Mouse (Mus musculus) thymus, adult 2 months (tissue): ENCODE measurements around the gene Ppp1r1b. TPM values are rescaled to one million over a fixed set of nuclear protein-coding genes. Genes with fewer than 3 reads are reported as not detected.

Experiments used
- DNase-seq: peaks from one replicate; pipeline ENCODE4 v3.0.0; 2021
- H3K27ac ChIP-seq: fragments of 200-500 bp; 2 replicates; pipeline ENCODE4 v1.5.1; 2012; ENCODE audit warnings: low read length, control low read depth; ENCODE audit not compliant: control insufficient read depth, insufficient read depth
- H3K27me3 ChIP-seq: fragments of 200-500 bp; 2 replicates; pipeline ENCODE4 v1.6.1; 2012; ENCODE audit warnings: mild to moderate bottlenecking, low read length, moderate library complexity, mixed read lengths; ENCODE audit not compliant: control insufficient read depth, insufficient read depth
- H3K36me3 ChIP-seq: fragments of 200-500 bp; 2 replicates; pipeline ENCODE4 v1.6.1; 2012; ENCODE audit warnings: mild to moderate bottlenecking, low read length, moderate library complexity; ENCODE audit not compliant: control insufficient read depth, insufficient read depth
- H3K4me1 ChIP-seq: fragments of 200-500 bp; replicated peaks from 2 replicates; pipeline ENCODE4 v1.6.1; 2012; ENCODE audit warnings: low read length; ENCODE audit not compliant: control insufficient read depth, insufficient read depth
- H3K4me3 ChIP-seq: fragments of 200-500 bp; 2 replicates; pipeline ENCODE4 v1.5.1; 2012; ENCODE audit warnings: mild to moderate bottlenecking, low read length, control low read depth, moderate library complexity; ENCODE audit not compliant: control insufficient read depth, insufficient read depth
- CTCF ChIP-seq: fragments of 200-500 bp; IDR thresholded peaks from 2 replicates; pipeline ENCODE4 v1.5.1; 2012; ENCODE audit warnings: mild to moderate bottlenecking, control low read depth, low read length, moderate library complexity, borderline replicate concordance; ENCODE audit not compliant: control insufficient read depth, poor library complexity, insufficient read depth; ENCODE audit errors: extremely low read depth
- POLR2A ChIP-seq: fragments of 200-500 bp; IDR thresholded peaks from 2 replicates; pipeline ENCODE4 v1.6.1; 2012; ENCODE audit warnings: mild to moderate bottlenecking, low read length, control low read depth, moderate library complexity; ENCODE audit not compliant: control insufficient read depth, poor library complexity, insufficient read depth; ENCODE audit errors: extremely low read depth
- WGBS: fragments of 180-500 bp; shearing (Covaris S2); methylation state at CpG from one replicate; pipeline ENCODE4 v1.1.7; 2018; 5-methylcytosine and 5-hydroxymethylcytosine counted together
- polyA plus RNA-seq: library from polyadenylated mRNA; depleted of rRNA; stranded (reverse); fragments of >200 nt; gene quantifications from 2 replicates; pipeline ENCODE4 v1.2.3, GENCODE M21; 2012

Gene Ppp1r1b
- polyA plus RNA-seq, 1 experiment, result 5.9 TPM

GRCm38 (mm10) chr11:98390141-98390540, 41.9 kb downstream of the Ppp1r1b start:
- no peak for DNase-seq
- Histone ChIP-seq H3K27ac (no peak overlapping the region), H3K27me3 (no peaks in the 10 kb centered on the region), H3K4me1 (peaks cover 42% of the 10 kb centered on the region), H3K4me3 (no peak overlapping the region), H3K36me3 (no peaks in the 10 kb centered on the region)
- WGBS, result 93% methylated on average over 12 of the region's 12 CpGs
- TF ChIP-seq CTCF (no peak), POLR2A (no peak)

DNA sequence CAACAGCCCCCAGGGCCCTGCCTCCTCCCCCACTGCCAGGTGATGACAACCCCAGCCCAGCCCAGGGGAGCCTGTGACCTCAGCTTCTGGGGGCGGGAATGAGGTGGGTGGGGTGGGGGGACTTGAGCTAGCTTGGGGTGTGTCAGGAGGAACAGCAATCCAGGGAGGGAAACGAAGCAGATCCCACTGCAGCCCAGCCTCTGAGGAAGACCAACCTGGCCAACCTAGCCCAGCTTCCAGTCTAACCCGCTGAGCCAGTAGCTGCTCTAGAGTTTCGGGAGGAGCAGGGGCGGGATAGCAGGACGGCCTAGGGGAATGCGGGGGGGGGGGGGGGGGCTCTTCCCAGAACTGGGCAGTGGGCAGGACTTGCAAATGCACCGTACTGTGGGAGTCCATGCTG, 43.8 kb downstream of the Ppp1r1b start:
- H3K4me3 ChIP-seq, result no peak overlapping the region
- peaks cover 41% of the 10 kb centered on the region for H3K4me1 ChIP-seq
- TF ChIP-seq POLR2A, result no peak
- TF ChIP-seq CTCF, result no peak
- no peak overlapping the region for H3K27ac ChIP-seq
- H3K36me3 ChIP-seq, result no peaks in the 10 kb centered on the region
- H3K27me3 ChIP-seq, result no peaks in the 10 kb centered on the region
- 65% methylated on average over 7 of the region's 8 CpGs for WGBS
- no peak for DNase-seq

- no peak for TF ChIP-seq POLR2A
- no peak for TF ChIP-seq CTCF
- Histone ChIP-seq H3K27ac (peak overlapping the region; percentile 97), H3K36me3 (no peaks in the 10 kb centered on the region), H3K4me3 (no peak overlapping the region), H3K4me1 (peaks cover 41% of the 10 kb centered on the region), H3K27me3 (no peaks in the 10 kb centered on the region)
- 29% methylated on average over 4 of the region's 4 CpGs for WGBS
- peak; percentile 19 for DNase-seq
Measured at GRCm38 (mm10) chr11:98392645-98393044, 44.4 kb downstream of the Ppp1r1b start.

- WGBS, result 7% methylated on average over 6 of the region's 6 CpGs
- H3K36me3 ChIP-seq, result no peaks in the 10 kb centered on the region
- peaks cover 41% of the 10 kb centered on the region for H3K4me1 ChIP-seq
- peak; percentile 82 for DNase-seq
- peak overlapping the region; percentile 97 for H3K27ac ChIP-seq
- peak; percentile 37; the same call in 1 of the 2 replicates for TF ChIP-seq CTCF
- peak; percentile 86 for TF ChIP-seq POLR2A
- no peaks in the 10 kb centered on the region for H3K27me3 ChIP-seq
- H3K4me3 ChIP-seq, result no peak overlapping the region
Measured at GRCm38 (mm10) chr11:98393317-98393716, 45.1 kb downstream of the Ppp1r1b start.

- Histone ChIP-seq H3K4me1 (peaks cover 36% of the 10 kb centered on the region), H3K27me3 (no peaks in the 10 kb centered on the region), H3K4me3 (no peak overlapping the region), H3K27ac (peak overlapping the region; percentile 97), H3K36me3 (no peaks in the 10 kb centered on the region)
- TF ChIP-seq POLR2A (no peak), CTCF (no peak)
- DNase-seq, result no peak
- WGBS, result 83% methylated on average over 6 of the region's 6 CpGs
Measured at GRCm38 (mm10) chr11:98394301-98394700, 46.1 kb downstream of the Ppp1r1b start.

GRCm38 (mm10) chr11:98395041-98395440, 46.8 kb downstream of the Ppp1r1b start:
- peaks cover 36% of the 10 kb centered on the region for H3K4me1 ChIP-seq
- TF ChIP-seq CTCF, result no peak
- TF ChIP-seq POLR2A, result no peak
- no peaks in the 10 kb centered on the region for H3K36me3 ChIP-seq
- no peak overlapping the region for H3K4me3 ChIP-seq
- WGBS, result 65% methylated on average over 4 of the region's 4 CpGs
- no peaks in the 10 kb centered on the region for H3K27me3 ChIP-seq
- no peak overlapping the region for H3K27ac ChIP-seq
- DNase-seq, result no peak

DNA sequence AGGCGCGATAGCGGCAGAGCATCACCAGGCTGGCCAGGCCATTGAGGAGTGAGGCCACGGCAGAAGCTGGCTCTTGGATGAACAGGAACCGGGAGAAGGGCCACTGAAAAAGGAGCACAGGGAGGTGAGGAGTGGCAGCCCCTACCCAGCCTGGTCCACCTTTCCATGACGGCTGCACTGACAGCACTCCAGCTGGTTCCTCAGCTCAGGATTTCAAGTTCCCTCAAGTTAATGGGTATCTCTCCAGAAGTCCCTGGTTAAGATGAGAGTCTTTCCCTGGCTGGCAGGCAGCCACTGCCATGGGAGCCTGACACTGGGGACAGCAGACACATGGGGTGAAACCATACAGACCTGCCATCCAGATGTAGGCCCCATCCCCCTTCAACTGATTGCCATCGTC, 49.7 kb downstream of the Ppp1r1b start:
- H3K4me1 ChIP-seq, result peaks cover 24% of the 10 kb centered on the region
- H3K27ac ChIP-seq, result no peak overlapping the region
- 98% methylated on average over 7 of the region's 7 CpGs for WGBS
- H3K27me3 ChIP-seq, result no peaks in the 10 kb centered on the region
- H3K36me3 ChIP-seq, result no peaks in the 10 kb centered on the region
- DNase-seq, result no peak
- no peak overlapping the region for H3K4me3 ChIP-seq
- TF ChIP-seq CTCF, result no peak
- TF ChIP-seq POLR2A, result no peak
